Mouse (Mus musculus): Measurements from ENCODE around the gene Cdip1.

Gene Cdip1

GRCm38 (mm10) chr16:4718753-4719518 lies 71.2 kb downstream of the Cdip1 start, which contains the start of gene Nmral1:
Gene Nmral1 (minus strand): TSS chr16:4719356.
- in situ Hi-C loops (cut with MboI, MseI): loop anchor here (5.0 kb wide), 1 partner anchor 53 kb away; no protein-coding TSS in a partner anchor

DNA sequence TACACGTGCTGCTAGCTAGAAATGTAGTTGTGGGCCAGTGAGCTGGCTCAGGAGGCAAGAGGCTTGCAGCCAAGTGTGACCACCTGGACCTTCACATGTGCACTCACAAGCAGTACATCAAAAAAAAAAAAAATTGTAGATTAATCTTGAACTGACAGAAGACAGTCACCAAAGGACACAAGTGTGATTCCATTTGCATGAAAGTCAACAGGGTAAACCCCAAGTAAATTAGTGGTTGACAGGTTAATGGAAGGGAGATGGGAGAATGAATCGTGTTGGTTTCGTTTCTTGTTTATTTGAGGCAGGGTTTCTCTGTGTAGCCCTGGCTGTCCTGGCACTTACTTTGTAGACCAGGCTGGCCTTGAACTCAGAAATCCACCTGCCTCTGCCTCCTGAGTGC lies 72.2 kb downstream of the Cdip1 start:
- in situ Hi-C loops (cut with MboI, MseI): loop anchor here (5.0 kb wide), 1 partner anchor 54 kb away; no protein-coding TSS in a partner anchor

- in situ Hi-C loops (cut with MboI, MseI): no loop called here
These were observed 76.0 kb downstream of the Cdip1 start for GRCm38 (mm10) chr16:4713861-4714710.

DNA sequence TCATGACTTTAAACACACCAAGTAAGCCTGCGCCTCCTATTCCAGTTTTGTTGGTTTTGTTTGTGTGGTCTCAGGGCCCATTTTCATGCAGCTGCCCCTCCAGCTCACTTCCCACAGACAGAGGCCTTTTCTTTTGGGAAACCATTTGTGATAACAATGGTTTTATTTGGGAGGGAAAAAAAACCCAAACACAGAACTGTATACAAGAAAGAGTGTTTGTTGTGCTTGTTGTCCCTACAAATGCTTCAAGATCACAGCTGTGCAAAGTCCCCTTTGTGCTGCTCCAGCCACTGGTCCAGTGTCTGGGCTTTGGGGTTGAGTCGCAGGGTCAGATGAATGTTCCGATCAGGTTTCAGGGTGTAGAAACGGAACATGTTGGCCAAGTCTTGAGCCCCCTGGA lies 78.9 kb downstream of the Cdip1 start:
- in situ Hi-C loops (cut with MboI, MseI): no loop called here

DNA sequence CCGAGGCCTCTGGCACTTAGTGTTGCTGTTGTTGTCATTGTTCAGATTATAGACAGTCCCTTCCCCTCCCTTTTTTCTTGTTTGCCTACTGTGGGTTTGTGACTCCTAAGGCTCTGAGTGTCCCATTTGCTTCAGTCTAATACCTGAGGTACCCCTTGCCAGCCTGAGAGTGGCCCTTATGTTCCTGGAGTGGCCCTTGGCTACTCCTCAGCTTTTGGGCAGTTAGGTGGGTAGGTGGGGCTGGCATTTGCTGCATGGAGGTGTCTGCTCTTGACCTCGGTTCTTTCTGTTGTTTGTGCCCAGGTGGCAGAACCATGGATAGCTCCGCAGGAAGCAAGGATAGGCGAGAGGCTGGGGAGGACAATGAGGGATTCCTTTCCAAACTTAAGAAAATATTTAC lies 84.6 kb downstream of the Cdip1 start:
- in situ Hi-C loops (cut with MboI, MseI): no loop called here

DNA sequence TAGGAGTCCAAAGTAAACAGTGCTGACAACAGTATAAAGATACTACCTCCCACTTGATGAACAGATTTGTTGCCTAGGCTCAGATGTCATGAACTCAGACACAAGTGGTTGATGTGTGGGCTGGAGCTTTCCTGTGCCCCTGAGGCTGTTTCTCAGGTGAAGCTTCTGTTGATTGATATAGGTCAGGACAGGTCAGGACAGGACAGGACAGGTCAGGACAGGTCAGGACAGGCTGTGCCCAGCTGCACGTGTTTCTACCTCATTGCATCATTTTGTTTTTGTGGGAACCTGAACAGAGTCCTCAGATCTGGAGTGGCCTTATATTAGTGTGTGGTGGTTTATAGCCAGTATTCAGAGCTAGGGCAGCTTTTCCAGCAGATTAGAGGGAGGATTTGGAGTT lies 87.4 kb downstream of the Cdip1 start:
- in situ Hi-C loops (cut with MboI, MseI): no loop called here

DNA sequence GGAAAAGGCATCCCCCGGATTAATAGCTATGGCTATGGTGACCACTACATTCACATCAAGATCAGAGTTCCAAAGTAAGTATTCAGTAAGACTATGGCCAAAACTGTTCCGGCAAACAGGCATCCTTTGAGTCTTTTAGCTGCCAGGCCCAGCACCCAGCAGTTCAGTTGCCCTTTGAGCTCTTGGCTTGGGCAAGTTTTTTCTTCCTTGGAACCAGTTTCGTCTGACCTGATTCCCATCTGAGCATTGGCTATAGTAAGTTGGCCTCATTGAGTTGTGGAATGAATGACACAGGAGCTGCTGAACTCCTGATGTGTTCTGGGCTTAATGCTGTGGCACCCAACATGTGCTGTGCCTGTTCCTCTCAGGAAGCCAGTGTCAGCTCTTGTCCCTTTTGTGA lies 88.9 kb downstream of the Cdip1 start:
- in situ Hi-C loops (cut with MboI, MseI): no loop called here

All from regulatory T cell (primary cell).